Mouse (Mus musculus) heart, adult 18-20 months (tissue): ENCODE results near the gene Plch1. TPM values are rescaled to one million over a fixed set of nuclear protein-coding genes. Genes with fewer than 3 reads are reported as not detected.

ENCODE experiments used
- DNase-seq, 2 experiments: peaks; one replicate each; pipeline ENCODE4 v3.0.0; 2021 to 2022; ENCODE audit warnings: mixed read lengths in 1 of 2
- total RNA-seq, 2 experiments: library from RNA; stranded (reverse); gene quantifications; 2 replicates each; pipeline ENCODE4 v1.2.3; 2021

The Plch1 gene
- total RNA-seq, 2 experiments from 2014 or later, result 0.05 to 0.23 TPM

- DNase-seq, result no peak
Measured at GRCm38 (mm10) chr3:63852828-63853227, 46.4 kb downstream of the Plch1 start.

GRCm38 (mm10) chr3:63851125-63851698, 48.1 kb downstream of the Plch1 start:
- no peak for DNase-seq

GRCm38 (mm10) chr3:63849765-63850346, 49.4 kb downstream of the Plch1 start:
- DNase-seq, result no peak

- DNase-seq, result no peak
Measured at GRCm38 (mm10) chr3:63844141-63844540, 55.1 kb downstream of the Plch1 start.

- DNase-seq, result no peak
Measured at GRCm38 (mm10) chr3:63842436-63842835, 56.8 kb downstream of the Plch1 start.

- DNase-seq, result no peak
Measured at GRCm38 (mm10) chr3:63837750-63838149, 61.5 kb downstream of the Plch1 start.

GRCm38 (mm10) chr3:63836937-63837632, 62.2 kb downstream of the Plch1 start:
- DNase-seq, result no peak

- no peak for DNase-seq
Measured at GRCm38 (mm10) chr3:63835816-63836215, 63.5 kb downstream of the Plch1 start.

GRCm38 (mm10) chr3:63823874-63824400, 75.3 kb downstream of the Plch1 start:
- peak; percentile 12 to 38 for DNase-seq

GRCm38 (mm10) chr3:63822631-63823030, 76.6 kb downstream of the Plch1 start:
- DNase-seq, result no peak

GRCm38 (mm10) chr3:63815131-63815530, 84.1 kb downstream of the Plch1 start:
- DNase-seq, result no peak

GRCm38 (mm10) chr3:63814203-63814602, 85.1 kb downstream of the Plch1 start:
- no peak for DNase-seq

GRCm38 (mm10) chr3:63806906-63807305, 92.4 kb downstream of the Plch1 start:
- DNase-seq, result no peak

GRCm38 (mm10) chr3:63805496-63805895, 93.8 kb downstream of the Plch1 start:
- no peak for DNase-seq

GRCm38 (mm10) chr3:63800685-63801084, 98.6 kb downstream of the Plch1 start:
- DNase-seq, result no peak

GRCm38 (mm10) chr3:63786805-63787365, 112.4 kb downstream of the Plch1 start:
- no peak for DNase-seq

- peak; percentile 22 to 24 for DNase-seq
Measured at GRCm38 (mm10) chr3:63772617-63773305, 126.5 kb downstream of the Plch1 start.

GRCm38 (mm10) chr3:63760821-63761220, 138.5 kb downstream of the Plch1 start:
- no peak for DNase-seq

GRCm38 (mm10) chr3:63740073-63740472, 159.2 kb downstream of the Plch1 start:
- no peak for DNase-seq

- DNase-seq, result no peak
Measured at GRCm38 (mm10) chr3:63728325-63728724, 170.9 kb downstream of the Plch1 start.

- no peak for DNase-seq
Measured at GRCm38 (mm10) chr3:63726667-63727342, 172.5 kb downstream of the Plch1 start.

GRCm38 (mm10) chr3:63693694-63694093, 205.6 kb downstream of the Plch1 start:
- no peak for DNase-seq
